Mouse (Mus musculus): ENCODE results near the gene Pdxk. TPM values are rescaled to one million over a fixed set of nuclear protein-coding genes. Genes with fewer than 3 reads are reported as not detected.

The Pdxk gene
- polyA plus RNA-seq, 1 experiment from 2014 or later = 16.1 TPM

- Histone ChIP-seq H3K36me3 (no peaks in the 10 kb centered on the region), H3K27me3 (no peaks in the 10 kb centered on the region), H3K9ac (no peak overlapping the region), H3K27ac (replicated peaks) (no peak overlapping the region), H3K4me1 (replicated peaks) (peaks cover 21% of the 10 kb centered on the region), H3K9me3 (no peaks in the 10 kb centered on the region), H3K4me2 (no peak overlapping the region), H3K4me3 (no peak overlapping the region)
- peak; percentile 42 for ATAC-seq (ENCODE audit: low read depth)
- WGBS = 30% methylated on average over 10 of the region's 10 CpGs
These were observed 7.1 kb downstream of the Pdxk start for GRCm38 (mm10) chr10:78457495-78458347.

GRCm38 (mm10) chr10:78456696-78457095, 8.1 kb downstream of the Pdxk start:
- ATAC-seq (ENCODE audit: low read depth) = no peak

GRCm38 (mm10) chr10:78452641-78453040, 12.1 kb downstream of the Pdxk start:
- ATAC-seq (ENCODE audit: low read depth) = no peak
- Histone ChIP-seq H3K4me1 (replicated peaks) (peaks cover 13% of the 10 kb centered on the region), H3K4me2 (no peak overlapping the region), H3K27ac (replicated peaks) (no peak overlapping the region), H3K9ac (peak overlapping the region; percentile 34; the same call in 1 of the 2 replicates), H3K36me3 (peaks cover 17% of the 10 kb centered on the region), H3K9me3 (no peaks in the 10 kb centered on the region), H3K27me3 (no peaks in the 10 kb centered on the region), H3K4me3 (no peak overlapping the region)
- WGBS = 10% methylated on average over 4 of the region's 4 CpGs

More at GRCm38 (mm10) chr10:78456696-78457095, 8.1 kb downstream of the Pdxk start:
- Histone ChIP-seq H3K9me3 (no peaks in the 10 kb centered on the region), H3K36me3 (no peaks in the 10 kb centered on the region), H3K27me3 (no peaks in the 10 kb centered on the region), H3K27ac (replicated peaks) (0 out of 2 replicates have a peak overlapping the region, but pooled peaks have one; percentile 23), H3K4me3 (no peak overlapping the region), H3K4me1 (replicated peaks) (peaks cover 28% of the 10 kb centered on the region), H3K9ac (no peak overlapping the region), H3K4me2 (no peak overlapping the region)
- WGBS = 71% methylated on average over 13 of the region's 13 CpGs

GRCm38 (mm10) chr10:78450761-78451160, 14.0 kb downstream of the Pdxk start:
- 91% methylated on average over 5 of the region's 5 CpGs for WGBS

GRCm38 (mm10) chr10:78447396-78447795, 17.4 kb downstream of the Pdxk start:
- H3K4me1 ChIP-seq (replicated peaks) = peaks cover 4% of the 10 kb centered on the region; the same call in 1 of the 2 replicates
- ATAC-seq (ENCODE audit: low read depth) = no peak
- H3K4me2 ChIP-seq = no peak overlapping the region
- 82% methylated on average over 3 of the region's 3 CpGs for WGBS
- H3K36me3 ChIP-seq = peaks cover 61% of the 10 kb centered on the region
- no peaks in the 10 kb centered on the region for H3K9me3 ChIP-seq
- no peak overlapping the region for H3K9ac ChIP-seq
- H3K4me3 ChIP-seq = no peak overlapping the region
- no peaks in the 10 kb centered on the region for H3K27me3 ChIP-seq
- H3K27ac ChIP-seq (replicated peaks) = no peak overlapping the region

More at GRCm38 (mm10) chr10:78450761-78451160, 14.0 kb downstream of the Pdxk start:
- Histone ChIP-seq H3K9ac (no peak overlapping the region), H3K4me1 (replicated peaks) (peaks cover 11% of the 10 kb centered on the region; the same call in 1 of the 2 replicates), H3K27ac (replicated peaks) (no peak overlapping the region), H3K9me3 (no peaks in the 10 kb centered on the region), H3K27me3 (no peaks in the 10 kb centered on the region), H3K36me3 (peaks cover 33% of the 10 kb centered on the region), H3K4me2 (no peak overlapping the region), H3K4me3 (no peak overlapping the region)
- no peak for ATAC-seq (ENCODE audit: low read depth)

GRCm38 (mm10) chr10:78446195-78446594, 18.6 kb downstream of the Pdxk start:
- H3K27ac ChIP-seq (replicated peaks) = no peak overlapping the region
- peaks cover 61% of the 10 kb centered on the region for H3K36me3 ChIP-seq
- 96% methylated on average over 3 of the region's 3 CpGs for WGBS
- H3K4me2 ChIP-seq = no peak overlapping the region
- ATAC-seq (ENCODE audit: low read depth) = no peak
- no peaks in the 10 kb centered on the region for H3K4me1 ChIP-seq (replicated peaks)
- no peak overlapping the region for H3K9ac ChIP-seq
- H3K4me3 ChIP-seq = no peak overlapping the region
- H3K27me3 ChIP-seq = no peaks in the 10 kb centered on the region
- H3K9me3 ChIP-seq = no peaks in the 10 kb centered on the region

- WGBS = 94% methylated on average over 3 of the region's 3 CpGs
- no peaks in the 10 kb centered on the region for H3K27me3 ChIP-seq
- no peaks in the 10 kb centered on the region for H3K4me1 ChIP-seq (replicated peaks)
- no peak overlapping the region for H3K9ac ChIP-seq
- H3K4me2 ChIP-seq = no peak overlapping the region
- peaks cover 41% of the 10 kb centered on the region; the same call in 1 of the 2 replicates for H3K36me3 ChIP-seq
- H3K27ac ChIP-seq (replicated peaks) = no peak overlapping the region
- H3K4me3 ChIP-seq = no peak overlapping the region
- no peak for ATAC-seq (ENCODE audit: low read depth)
- no peaks in the 10 kb centered on the region for H3K9me3 ChIP-seq
These were observed 22.5 kb downstream of the Pdxk start for GRCm38 (mm10) chr10:78442292-78442691.

- WGBS = 79% methylated on average over 5 of the region's 5 CpGs
- Histone ChIP-seq H3K4me3 (no peak overlapping the region), H3K36me3 (peaks cover 35% of the 10 kb centered on the region; the same call in 1 of the 2 replicates), H3K9me3 (no peaks in the 10 kb centered on the region), H3K27ac (replicated peaks) (no peak overlapping the region), H3K9ac (no peak overlapping the region), H3K4me2 (no peak overlapping the region), H3K4me1 (replicated peaks) (no peaks in the 10 kb centered on the region), H3K27me3 (no peaks in the 10 kb centered on the region)
- no peak for ATAC-seq (ENCODE audit: low read depth)
These were observed 23.2 kb downstream of the Pdxk start for GRCm38 (mm10) chr10:78441606-78442005.

GRCm38 (mm10) chr10:78440812-78441211, 24.0 kb downstream of the Pdxk start:
- Histone ChIP-seq H3K4me1 (replicated peaks) (no peaks in the 10 kb centered on the region), H3K27ac (replicated peaks) (no peak overlapping the region), H3K4me3 (no peak overlapping the region), H3K27me3 (no peaks in the 10 kb centered on the region), H3K36me3 (peaks cover 28% of the 10 kb centered on the region; the same call in 1 of the 2 replicates), H3K9me3 (no peaks in the 10 kb centered on the region), H3K4me2 (no peak overlapping the region), H3K9ac (no peak overlapping the region)
- WGBS = 62% methylated on average over 9 of the region's 9 CpGs
- no peak for ATAC-seq (ENCODE audit: low read depth)

GRCm38 (mm10) chr10:78439990-78440389, 24.8 kb downstream of the Pdxk start:
- H3K36me3 ChIP-seq = peaks cover 24% of the 10 kb centered on the region; the same call in 1 of the 2 replicates
- H3K4me1 ChIP-seq (replicated peaks) = no peaks in the 10 kb centered on the region
- no peak overlapping the region for H3K4me2 ChIP-seq
- no peak overlapping the region for H3K27ac ChIP-seq (replicated peaks)
- no peak for ATAC-seq (ENCODE audit: low read depth)
- H3K9ac ChIP-seq = no peak overlapping the region
- H3K4me3 ChIP-seq = no peak overlapping the region
- H3K9me3 ChIP-seq = no peaks in the 10 kb centered on the region
- 87% methylated on average over 7 of the region's 7 CpGs for WGBS
- no peaks in the 10 kb centered on the region for H3K27me3 ChIP-seq

GRCm38 (mm10) chr10:78439550-78439949, 25.2 kb downstream of the Pdxk start:
- no peak overlapping the region for H3K9ac ChIP-seq
- H3K27me3 ChIP-seq = no peaks in the 10 kb centered on the region
- no peaks in the 10 kb centered on the region for H3K4me1 ChIP-seq (replicated peaks)
- peaks cover 19% of the 10 kb centered on the region; the same call in 1 of the 2 replicates for H3K36me3 ChIP-seq
- WGBS = 69% methylated on average over 5 of the region's 5 CpGs
- ATAC-seq (ENCODE audit: low read depth) = no peak
- H3K4me3 ChIP-seq = no peak overlapping the region
- no peak overlapping the region for H3K27ac ChIP-seq (replicated peaks)
- no peak overlapping the region for H3K4me2 ChIP-seq
- H3K9me3 ChIP-seq = no peaks in the 10 kb centered on the region

GRCm38 (mm10) chr10:78438094-78438493, 26.7 kb downstream of the Pdxk start:
- Histone ChIP-seq H3K9ac (no peak overlapping the region), H3K27me3 (no peaks in the 10 kb centered on the region), H3K9me3 (no peaks in the 10 kb centered on the region), H3K27ac (replicated peaks) (no peak overlapping the region), H3K4me3 (no peak overlapping the region), H3K4me1 (replicated peaks) (no peaks in the 10 kb centered on the region), H3K4me2 (no peak overlapping the region), H3K36me3 (0 out of 2 replicates have a peak, but pooled peaks cover 7% of the 10 kb centered on the region)
- peak; percentile 44; the same call in 1 of the 2 replicates for ATAC-seq (ENCODE audit: low read depth)
- 13% methylated on average over 5 of the region's 5 CpGs for WGBS

All from neural tube, embryonic 13.5 days (tissue).